Mouse (Mus musculus) lung, postnatal 0 days (tissue): ENCODE measurements around the gene Gm45799.

Experiments used
- CTCF ChIP-seq: IDR thresholded peaks from 2 replicates; pipeline ENCODE4 v1.5.1; 2016; ENCODE audit warnings: antibody characterized with exemption, mild to moderate bottlenecking
- EP300 ChIP-seq: IDR thresholded peaks from 2 replicates; pipeline ENCODE4 v1.6.1; 2016; ENCODE audit warnings: antibody characterized with exemption, mild to moderate bottlenecking, control low read depth

DNA sequence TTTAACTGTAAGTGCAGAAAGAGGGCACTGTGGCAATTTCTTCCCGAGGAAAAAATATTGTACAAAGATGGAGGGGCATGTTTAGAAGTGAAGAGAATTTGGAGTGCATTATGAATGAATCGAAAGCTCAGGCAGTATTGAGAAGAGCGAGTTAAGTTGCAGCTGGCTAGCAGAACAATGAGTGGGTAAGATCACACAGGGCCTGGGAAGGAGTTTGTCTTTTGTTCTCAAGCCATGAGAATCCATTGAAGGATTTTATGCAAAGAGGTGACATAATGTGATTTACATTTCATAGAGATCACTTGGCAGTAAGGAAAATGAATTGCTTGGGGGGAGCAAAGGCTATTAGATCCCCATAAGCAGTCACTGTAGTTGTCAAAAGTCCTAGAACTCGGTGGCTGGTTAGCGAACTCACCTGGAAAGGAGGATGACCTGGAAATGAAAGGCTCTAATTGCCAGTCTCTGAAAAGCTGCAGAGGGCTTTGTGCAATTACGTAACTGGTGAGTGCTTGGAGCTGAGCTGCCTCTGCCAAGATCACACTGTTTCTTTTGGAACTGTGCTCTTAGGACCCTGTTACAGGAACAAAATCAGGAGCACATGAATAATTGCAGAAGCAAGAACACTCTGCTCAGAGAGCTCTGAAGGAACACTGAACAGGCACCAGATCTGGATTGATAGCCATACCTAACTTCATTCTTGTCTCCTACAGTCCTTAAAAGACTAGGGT, 88.5 kb downstream of the Gm45799 start:
- TF ChIP-seq CTCF = no peak
- TF ChIP-seq EP300 = no peak
